Mouse (Mus musculus): ENCODE data around the gene Tescl.

Tescl gene

DNA sequence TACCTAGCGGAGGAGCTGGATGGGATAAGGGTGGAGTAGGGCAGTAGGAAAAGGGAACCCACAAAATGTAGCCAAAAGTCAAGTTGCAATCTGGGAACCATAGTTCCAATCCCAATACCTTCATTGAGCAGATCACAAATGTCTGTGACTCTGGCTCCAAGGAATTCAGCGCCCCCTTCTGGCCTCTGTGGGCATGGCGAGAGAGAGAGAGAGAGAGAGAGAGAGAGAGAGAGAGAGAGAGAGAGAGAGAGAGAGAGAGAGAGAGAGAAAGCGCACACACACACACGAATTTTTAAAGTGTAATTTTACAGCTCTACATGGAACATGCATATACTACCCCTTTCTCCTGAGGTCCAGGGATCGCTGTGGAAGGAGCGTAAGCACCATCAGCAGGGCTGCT, 29.5 kb upstream of the Tescl start:
- peak; percentile 12 for DNase-seq (ENCODE audit: extremely low spot score)

DNA sequence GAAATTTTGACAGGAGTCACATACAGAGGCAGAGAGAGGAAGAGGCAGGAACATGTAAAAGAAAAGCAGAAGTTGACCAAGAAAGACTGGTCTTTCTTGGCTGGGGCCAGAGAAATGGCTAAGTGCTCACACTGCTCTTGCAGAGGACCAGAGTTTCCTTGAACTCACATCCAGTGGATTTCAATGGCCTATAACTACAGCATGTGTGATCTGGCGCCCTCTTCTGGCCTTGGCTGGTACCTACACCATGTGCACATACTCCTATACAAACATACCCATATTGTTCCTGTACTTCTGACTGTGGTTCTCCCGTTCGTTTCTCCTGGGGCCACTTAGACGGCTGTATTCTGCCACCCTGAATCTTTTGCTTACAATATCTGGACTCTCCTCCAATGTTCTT, 27.3 kb upstream of the Tescl start:
- no peak for DNase-seq (ENCODE audit: extremely low spot score)

DNA sequence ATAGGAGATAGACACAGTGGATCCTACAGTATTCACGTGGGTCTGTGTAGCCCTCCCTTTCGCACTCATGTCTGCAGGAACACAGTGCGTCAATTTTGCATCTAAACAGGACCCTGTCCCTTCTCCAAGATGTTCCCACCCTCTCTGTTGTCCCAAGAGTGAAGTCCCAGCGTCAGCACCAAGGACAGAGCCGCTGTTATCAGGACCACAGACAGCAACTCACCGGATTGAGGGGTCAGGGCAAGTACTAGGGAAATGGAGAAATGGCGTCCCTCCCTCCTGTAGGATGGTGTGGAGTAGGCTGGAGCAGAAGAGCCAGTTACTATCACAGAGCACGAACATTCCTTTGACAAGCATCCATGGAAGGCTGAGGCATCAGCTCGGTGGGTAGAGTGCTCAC, 25.5 kb upstream of the Tescl start:
- DNase-seq (ENCODE audit: extremely low spot score) = peak; percentile 42

DNA sequence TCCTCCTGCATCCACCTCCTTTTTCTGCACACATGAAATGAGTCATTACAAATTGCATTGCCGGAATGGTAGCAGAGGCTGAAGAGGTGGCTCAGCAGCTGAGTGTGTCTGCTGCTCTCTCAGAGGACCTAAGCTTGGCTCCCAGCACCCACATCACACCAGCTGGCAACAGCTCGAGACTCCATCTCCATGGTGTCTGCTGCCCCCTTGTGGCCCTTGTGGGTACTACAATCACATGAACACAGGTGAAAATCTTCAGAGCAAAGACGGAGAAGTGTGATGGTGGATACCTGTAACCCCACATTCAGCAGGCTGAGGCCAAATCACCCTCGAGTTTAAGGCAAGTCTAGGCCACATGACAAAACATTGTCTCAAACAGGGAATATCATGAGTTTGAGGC, 24.2 kb upstream of the Tescl start:
- no peak for DNase-seq (ENCODE audit: extremely low spot score)

DNA sequence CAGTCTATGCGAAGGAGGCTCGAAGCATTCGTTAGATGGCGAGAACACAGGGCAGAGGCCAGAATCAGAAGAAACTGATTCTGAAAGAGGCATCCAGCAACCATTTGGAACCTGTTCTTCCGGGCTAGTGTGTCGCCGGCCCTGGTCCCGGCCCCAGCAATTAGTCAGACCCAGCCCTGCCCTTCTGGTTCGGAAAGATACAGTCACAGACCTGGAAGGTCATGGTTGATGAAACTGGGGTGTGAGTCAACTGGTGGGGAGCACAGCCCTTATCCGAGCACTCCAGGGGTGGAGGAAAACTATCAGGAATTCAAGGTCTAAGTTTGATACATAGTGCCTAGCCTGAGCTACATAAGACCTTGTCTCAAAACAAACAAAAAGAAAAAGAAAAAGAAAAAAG, 22.3 kb upstream of the Tescl start:
- no peak for DNase-seq (ENCODE audit: extremely low spot score)

DNA sequence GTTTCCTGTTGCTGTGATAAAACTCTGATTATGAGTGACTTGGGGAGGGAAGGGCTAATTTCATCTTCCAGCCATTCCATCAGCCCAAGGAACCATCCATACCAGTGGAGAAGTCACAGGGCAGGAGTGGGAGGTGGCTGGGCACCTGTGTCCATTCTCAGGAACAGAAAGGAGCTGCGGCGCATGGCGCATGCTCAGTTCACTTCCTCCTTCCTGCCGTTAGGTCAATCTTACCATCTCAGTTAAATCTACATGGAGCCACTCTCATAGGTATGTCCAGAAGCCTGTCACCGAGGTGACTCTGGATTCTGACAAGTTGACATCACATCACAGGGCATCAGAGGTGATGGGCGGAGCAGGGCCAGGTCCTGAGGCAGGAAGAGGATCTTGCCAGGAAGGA, 21.9 kb upstream of the Tescl start:
- no peak for DNase-seq (ENCODE audit: extremely low spot score)

DNA sequence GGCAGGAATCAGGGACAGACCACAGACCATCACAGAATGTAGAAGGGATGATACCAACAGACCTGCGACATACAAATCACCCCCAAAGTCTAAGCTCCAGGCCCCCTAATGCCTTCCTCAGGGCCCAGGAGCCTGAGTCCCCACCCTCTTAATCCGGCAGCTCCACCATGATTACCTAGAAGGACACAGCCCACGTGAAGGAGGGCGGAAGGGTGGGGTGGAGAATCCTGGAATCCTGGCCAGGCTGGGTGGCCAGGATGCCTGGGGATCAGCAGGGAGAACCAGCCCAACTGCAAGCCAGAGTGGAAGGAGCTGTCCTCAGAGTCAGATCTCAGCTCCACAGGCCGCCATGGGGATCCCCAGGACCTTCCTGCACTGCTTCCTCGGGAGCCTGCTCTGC, 15.2 kb upstream of the Tescl start, which contains the start of gene Lypd5:
Gene Lypd5 (plus strand): TSS at position 301 of the 400 bp plus-strand sequence.
- DNase-seq (ENCODE audit: extremely low spot score) = no peak

DNA sequence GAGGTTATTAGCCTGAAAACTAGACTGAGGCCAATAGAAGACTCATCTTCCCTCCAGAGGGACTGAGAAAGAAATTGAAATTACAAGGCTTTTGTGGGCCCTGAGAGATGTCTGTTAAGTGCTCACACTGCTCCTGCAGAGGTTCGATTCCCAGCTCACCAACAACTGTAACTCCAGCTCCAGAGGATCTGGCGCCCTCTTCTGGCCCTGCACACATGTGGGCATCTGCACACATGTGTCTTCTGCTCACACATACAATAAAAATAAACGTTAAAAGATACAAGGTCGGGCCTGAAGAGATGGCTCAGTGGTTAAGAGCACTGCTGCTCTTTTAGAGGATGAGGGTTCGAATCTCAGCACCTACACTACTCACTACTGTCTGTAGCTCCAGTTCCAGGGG, 12.7 kb upstream of the Tescl start:
- DNase-seq (ENCODE audit: extremely low spot score) = no peak

DNA sequence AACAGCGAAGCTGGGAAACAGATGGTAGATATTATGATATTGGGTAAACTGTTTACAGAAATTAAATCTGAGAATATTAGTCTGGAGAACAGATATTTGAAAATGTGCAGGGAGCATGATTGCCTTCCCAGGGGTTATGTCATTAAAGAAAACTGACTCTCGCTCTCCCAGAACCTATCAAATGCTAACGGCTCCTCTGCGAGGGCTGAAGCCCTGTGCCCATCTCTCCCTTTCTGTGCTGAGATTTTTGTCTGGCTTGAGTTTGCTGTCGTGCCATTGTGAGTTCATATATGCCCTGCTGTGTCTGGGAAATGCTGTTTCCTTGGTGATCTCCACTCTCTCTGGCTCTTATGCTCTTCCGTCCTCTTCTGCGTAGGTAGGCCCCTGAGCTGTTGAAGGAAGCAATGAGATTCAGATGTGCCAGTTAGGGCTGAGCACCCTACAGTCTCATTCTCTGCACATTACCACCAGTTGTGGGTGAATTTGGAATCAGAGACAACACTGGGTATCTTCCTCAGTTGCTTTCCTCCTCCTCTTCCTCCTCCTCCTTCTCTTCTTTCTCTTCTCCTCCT, 10.1 kb upstream of the Tescl start:
- DNase-seq (ENCODE audit: extremely low spot score) = no peak

DNA sequence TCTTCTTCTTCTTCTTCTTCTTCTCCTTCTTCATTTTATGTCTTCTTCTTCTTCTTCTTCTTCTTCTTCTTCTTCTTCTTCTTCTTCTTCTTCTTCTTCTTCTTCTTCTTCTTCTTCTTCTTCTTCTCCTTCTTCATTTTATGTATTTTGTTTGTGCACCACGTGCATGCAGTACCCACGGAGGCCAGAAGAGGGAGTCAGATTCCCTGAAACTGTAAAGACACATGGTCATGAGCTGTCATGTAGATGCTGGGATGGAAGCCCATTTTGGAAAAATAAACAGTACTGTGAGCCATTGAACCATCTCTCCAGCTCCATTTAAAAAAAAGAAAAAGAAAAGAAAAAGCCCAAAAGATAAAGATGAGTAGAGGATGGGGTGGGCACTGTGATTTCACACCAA, 4.5 kb upstream of the Tescl start:
- no peak for DNase-seq (ENCODE audit: extremely low spot score)

DNA sequence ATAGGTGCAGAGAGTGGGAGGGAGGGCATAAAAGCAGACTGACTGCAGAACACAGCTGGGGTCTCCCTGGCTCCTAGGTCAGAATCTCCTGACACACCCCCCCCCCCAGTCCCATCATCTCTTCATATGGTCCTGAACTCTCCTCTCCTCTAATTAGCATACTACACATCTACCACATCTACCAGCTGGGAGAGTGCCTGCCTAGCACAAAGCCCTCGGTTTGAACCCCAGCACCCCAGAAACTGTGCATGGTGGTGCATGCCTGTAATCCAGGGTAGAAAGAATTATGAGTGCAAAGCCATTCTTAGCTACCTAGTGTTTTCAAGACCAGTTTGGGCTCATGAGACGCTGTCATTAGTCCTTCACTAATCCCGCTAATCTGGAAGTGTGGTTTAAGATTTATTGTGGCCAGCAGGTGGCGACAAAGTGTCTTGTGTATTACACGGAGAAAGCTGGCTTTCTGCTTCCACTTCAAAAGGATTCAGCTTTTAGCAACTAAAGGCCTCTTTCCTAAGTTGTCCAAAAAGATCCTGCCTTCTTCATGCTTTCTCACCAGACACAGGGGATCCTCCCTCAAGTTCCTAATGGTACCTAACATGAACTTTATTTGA, 2.1 kb upstream of the Tescl start:
- peak; percentile 47 for DNase-seq (ENCODE audit: extremely low spot score)

DNA sequence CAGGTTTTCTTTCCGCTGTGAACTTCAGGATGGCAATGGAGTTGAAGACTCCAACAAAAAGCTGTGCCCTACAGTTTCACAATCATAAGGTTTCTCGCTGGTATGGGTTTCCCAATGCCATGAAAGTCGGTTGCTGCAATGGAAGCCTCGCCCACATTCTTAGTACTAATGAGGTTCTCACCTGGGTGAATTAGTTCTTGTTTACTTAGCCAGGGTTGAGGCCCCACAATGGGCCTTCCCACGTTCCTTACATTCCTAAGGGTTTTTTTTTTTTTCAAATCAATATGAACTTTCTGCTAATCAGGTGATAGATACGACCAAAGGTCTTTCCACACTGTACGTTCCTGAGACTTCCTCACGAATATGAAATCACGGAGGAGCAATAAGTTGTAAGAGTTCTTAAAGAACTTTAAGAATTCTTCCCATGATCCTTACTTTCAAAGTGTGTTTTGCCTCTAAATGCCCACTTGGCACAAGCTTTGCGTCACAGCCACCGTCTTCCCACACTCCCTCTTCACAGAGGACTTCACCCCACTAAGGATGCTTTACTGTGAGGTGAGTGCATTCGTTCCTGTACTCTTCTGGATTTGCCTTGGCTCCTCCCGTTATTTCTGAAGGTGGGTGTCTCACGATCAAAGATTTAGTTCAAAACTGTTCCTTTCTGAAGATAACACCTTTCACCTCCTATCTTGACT, 6.3 kb downstream of the Tescl start:
- DNase-seq (ENCODE audit: extremely low spot score) = no peak

DNA sequence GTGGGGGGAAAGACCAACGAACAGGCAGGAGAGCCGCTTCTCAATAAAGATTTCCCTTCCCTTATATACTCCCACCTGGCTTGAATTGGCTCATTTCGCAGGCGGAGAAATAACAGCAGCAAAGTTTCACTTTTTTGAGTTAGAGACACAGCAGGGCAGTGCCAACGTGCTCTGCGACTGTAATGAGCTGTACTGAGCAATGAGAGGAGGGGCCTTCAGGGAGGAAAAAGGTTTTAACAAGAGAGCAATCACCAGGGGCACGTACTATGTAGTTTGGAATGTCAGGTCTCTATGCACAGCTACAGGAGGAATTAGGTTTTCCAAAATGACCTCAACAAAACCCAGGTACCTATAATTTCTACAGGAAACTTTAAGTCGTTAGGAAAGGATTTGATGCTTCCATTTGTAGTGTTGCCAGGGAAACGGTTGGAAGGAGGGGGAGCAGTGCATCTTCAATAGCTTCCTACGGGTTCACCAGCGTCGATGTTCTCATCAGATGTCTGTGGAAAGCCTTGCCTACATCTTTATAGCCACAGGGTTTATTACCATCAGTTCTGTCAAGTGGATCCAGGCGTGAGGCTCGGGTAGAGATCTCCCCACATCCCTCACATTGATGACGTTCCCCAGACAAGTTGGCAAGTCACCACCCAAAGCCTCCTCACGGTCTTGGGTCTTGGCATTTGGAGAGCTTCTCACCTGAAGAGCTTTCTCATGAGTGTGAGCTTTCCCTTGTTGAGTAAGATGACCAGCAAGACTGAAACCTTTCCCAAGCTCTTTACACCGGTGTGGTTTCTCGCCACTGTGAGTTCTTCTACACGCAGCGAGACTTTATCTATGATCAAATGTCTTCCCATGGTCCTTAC, 7.2 kb downstream of the Tescl start:
- no peak for DNase-seq (ENCODE audit: extremely low spot score)

DNA sequence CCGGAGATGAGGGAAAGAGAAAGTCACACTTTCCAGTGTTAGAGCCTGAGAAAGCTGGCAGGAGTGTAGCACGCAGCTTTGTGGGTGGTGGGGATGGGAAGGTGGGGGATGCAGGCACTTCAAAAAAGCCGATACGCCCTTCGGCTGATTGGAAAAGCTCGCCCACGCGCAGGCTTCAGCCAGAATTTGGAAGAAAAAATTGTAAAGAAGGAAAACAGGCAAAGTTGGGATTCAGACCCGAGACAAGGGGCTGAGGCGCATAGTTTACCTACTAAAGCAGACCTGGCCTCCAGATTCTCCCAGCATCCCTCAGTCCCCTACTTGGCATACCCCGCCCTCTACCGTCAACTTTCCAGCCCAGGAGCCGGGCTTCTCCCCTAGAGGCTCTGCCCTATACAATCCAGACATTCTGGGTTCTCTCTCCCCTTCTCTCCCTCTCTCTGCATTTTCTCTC, 8.0 kb downstream of the Tescl start:
- DNase-seq (ENCODE audit: extremely low spot score) = peak; percentile 56

DNA sequence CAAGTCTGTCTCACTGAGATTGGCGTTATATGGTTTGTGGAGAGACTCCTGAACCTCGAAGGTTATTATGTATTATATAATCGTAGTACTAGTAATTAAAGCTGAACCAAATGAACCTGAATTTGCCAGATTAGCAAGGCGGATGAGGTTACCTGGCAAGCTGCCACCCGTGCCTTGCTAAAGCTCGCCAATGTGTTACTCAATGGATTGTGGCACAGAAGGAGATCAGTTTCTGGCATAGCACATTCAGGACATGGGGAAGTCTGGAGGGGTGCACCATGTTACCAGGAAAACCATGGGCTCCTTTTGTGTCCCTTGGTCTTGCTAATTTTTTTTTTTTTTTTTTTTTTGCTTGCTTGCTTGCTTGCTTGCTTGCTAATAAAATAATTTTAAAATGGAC, 8.5 kb downstream of the Tescl start:
- DNase-seq (ENCODE audit: extremely low spot score) = no peak

DNA sequence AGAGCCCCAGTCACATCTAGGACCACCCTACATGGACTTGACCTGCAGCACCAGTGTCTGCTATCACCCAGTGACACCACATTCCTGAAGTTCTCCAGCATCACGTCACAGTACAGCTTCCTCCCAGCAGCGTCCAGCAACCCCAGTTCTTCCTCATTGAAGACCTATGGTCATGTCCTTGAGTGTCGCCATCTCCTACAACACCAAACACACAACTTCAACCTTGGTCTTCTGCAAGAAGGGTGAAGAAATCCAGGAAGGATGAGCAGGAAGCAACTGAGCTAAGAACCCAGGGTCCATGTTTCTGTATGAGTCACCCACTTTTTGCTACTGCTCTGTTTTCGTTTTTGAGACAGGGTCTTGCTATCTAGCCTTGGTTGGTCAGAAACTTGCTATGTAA, 11.1 kb downstream of the Tescl start:
- DNase-seq (ENCODE audit: extremely low spot score) = no peak

DNA sequence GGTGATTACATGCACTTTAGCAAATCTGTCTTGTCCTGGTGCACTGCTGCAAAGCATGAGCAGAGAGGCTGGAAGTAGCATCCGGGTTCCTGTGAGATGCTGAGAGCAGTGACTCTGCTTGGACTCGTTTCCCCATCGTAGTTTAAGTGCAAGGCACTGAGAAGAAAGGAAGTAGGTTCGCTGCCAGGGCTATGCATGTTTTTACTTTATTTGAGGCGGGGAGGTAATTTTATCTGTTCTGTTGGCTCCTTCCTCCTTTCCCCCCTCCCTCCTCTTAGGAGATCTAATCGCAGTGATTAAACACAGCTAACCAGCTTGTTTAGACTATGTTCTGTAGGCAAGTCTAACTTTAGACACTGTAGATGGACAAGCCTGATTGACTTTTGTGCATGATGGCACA, 14.8 kb downstream of the Tescl start:
- DNase-seq (ENCODE audit: extremely low spot score) = no peak

DNA sequence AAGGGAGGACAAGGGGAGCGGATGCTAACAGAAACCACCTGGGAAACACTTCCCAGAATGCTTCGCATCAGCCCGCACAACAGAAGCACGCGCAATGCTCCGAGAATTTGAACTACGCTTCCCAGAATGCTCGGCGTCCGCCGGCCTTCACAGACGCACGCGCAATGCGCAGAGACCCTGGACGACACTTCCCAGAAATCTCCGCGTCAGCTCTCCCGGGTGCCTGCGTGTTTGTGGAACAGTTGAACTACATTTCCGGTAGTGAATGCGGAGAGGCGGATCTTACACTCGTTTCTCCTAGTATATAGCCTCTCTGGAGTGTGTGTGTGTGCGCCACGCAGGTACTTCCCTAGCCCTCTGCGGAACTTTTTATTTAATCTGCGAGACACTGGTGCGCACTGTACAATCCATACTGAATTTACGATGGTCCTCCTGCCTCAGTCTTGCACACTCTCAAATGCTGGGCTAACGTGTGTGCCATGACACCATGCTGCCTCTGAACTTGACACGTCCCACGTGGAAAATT, 17.1 kb downstream of the Tescl start, which contains the start of gene Zfp94:
Gene Zfp94 (minus strand): TSS at position 100 of the 526 bp plus-strand sequence.
- DNase-seq (ENCODE audit: extremely low spot score) = peak; percentile 92

DNA sequence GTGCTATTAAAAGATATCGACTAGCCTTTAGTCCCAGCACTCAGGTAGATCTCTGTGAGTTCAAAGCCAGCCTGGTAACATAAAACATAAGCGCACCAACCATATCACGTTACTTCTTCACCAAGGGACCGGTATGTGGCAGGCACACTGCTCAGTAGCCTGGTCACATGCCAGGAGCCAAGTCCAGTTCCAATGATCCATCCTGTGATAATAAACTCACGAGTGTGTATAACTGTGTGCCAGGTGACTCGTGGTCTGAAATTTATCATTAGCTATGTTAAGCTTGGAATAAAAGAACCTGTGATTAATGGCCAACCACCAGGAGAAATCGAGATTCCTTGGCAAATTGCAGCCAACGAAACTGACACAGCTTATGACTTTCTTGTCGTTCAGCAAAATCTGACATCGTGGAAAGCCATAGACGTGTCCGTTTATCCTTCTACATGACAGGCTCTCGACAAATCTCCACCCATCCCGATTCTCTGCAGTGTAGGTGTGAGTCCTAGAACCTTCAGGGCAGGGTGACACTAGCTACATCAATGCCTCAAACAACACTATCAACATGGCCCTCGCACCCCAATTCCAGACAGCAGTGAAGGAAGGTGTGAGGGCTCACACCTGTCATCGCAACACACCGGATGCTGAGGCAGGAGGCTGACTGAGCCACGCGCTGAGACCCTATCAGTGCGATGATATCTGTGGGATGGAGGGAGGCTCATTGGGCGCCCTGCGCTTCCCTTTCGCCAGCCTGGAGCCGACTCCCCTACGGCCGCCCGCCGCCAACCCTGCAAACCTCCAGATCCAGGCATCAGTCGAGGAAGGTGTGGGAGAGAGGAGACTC, 17.8 kb downstream of the Tescl start:
- no peak for DNase-seq (ENCODE audit: extremely low spot score)

DNA sequence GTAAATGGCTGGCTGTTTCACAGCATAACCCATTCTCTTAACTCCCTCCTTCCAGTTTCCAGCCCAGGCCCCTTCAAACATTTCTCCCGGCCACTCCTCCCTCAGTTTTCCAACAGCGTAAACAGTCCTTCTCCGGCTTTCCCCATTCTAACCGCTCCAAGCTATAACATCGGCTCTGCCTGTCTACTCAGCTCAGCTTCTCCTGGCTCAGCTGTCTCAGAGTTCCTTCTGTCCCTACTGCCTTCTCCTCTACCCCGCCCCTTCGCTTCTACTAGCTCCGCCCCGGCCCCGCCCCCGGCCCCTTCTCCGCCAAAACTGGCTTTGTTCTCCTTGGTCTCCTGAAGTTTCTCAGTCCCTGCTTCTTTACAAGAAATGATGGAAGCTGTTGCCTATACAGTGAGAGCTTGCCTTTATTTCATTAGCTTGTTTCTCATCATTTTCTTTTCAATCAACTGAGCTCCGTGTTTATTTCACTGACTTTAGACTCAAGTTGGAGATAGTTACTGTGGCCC, 32.9 kb downstream of the Tescl start, which contains the start of gene Zfp61:
Gene Zfp61 (minus strand): TSS at position 462 of the 512 bp plus-strand sequence.
- DNase-seq (ENCODE audit: extremely low spot score) = peak; percentile 85

Data from embryo, embryonic 9.5 days (tissue).